Mouse (Mus musculus) left cerebral cortex, adult 11 months (tissue): ENCODE results near the gene Myo1g.

ENCODE experiments used
- DNase-seq: peaks from one replicate; pipeline ENCODE4 v3.0.0; 2022; ENCODE audit warnings: low spot score

Gene Myo1g

GRCm38 (mm10) chr11:6487496-6487895 is 33.3 kb downstream of the Myo1g start:
- no peak for DNase-seq

GRCm38 (mm10) chr11:6486916-6487315 is 33.8 kb downstream of the Myo1g start:
- DNase-seq, result no peak

GRCm38 (mm10) chr11:6484244-6484959 is 36.4 kb downstream of the Myo1g start:
- no peak for DNase-seq

GRCm38 (mm10) chr11:6483103-6483502 is 37.7 kb downstream of the Myo1g start:
- no peak for DNase-seq

GRCm38 (mm10) chr11:6481669-6482185 is 39.0 kb downstream of the Myo1g start:
- DNase-seq, result no peak

GRCm38 (mm10) chr11:6480681-6481405 is 39.9 kb downstream of the Myo1g start:
- DNase-seq, result no peak

GRCm38 (mm10) chr11:6480191-6480590 is 40.6 kb downstream of the Myo1g start:
- DNase-seq, result no peak

GRCm38 (mm10) chr11:6479231-6479630 is 41.5 kb downstream of the Myo1g start:
- DNase-seq, result no peak

- DNase-seq, result no peak
Measured at GRCm38 (mm10) chr11:6477350-6477749, 43.4 kb downstream of the Myo1g start.

GRCm38 (mm10) chr11:6476876-6477275 is 43.9 kb downstream of the Myo1g start:
- DNase-seq, result no peak

GRCm38 (mm10) chr11:6475867-6476484 is 44.8 kb downstream of the Myo1g start, which contains the start of gene Purb:
Gene Purb (minus strand): TSS chr11:6475917.
- peak; percentile 85 for DNase-seq

- no peak for DNase-seq
Measured at GRCm38 (mm10) chr11:6474874-6475731, 45.7 kb downstream of the Myo1g start.

- no peak for DNase-seq
Measured at GRCm38 (mm10) chr11:6474381-6474780, 46.4 kb downstream of the Myo1g start.

- no peak for DNase-seq
Measured at GRCm38 (mm10) chr11:6472076-6472475, 48.7 kb downstream of the Myo1g start.

GRCm38 (mm10) chr11:6471493-6471892 is 49.3 kb downstream of the Myo1g start:
- no peak for DNase-seq

- no peak for DNase-seq
Measured at GRCm38 (mm10) chr11:6471054-6471453, 49.7 kb downstream of the Myo1g start.

GRCm38 (mm10) chr11:6468541-6468940 is 52.2 kb downstream of the Myo1g start:
- DNase-seq, result no peak

- DNase-seq, result no peak
Measured at GRCm38 (mm10) chr11:6465122-6465521, 55.6 kb downstream of the Myo1g start.

GRCm38 (mm10) chr11:6463159-6463837 is 57.5 kb downstream of the Myo1g start:
- no peak for DNase-seq
